8 mouse cellular contexts compared by ENCODE assay signal in genomic region chr8:95807861-95808260, GRCm38 (mm10). TPM values are rescaled to one million over a fixed set of nuclear protein-coding genes. Genes with fewer than 3 reads are reported as not detected.
A peak's percentile ranks its signal among the peaks of the same experiment; 100 is the strongest.
DNase-seq lines count a peak whose midpoint lies in the region; ATAC-seq and TF ChIP-seq lines count a peak whose summit lies in the region.

No protein-coding gene starts in this region.

- peaks cover 12 to 31% of the 10 kb centered on the region in 2 experiments for H3K4me1 ChIP-seq in MEL (ENCODE audit: control insufficient read depth in 1 of 2, insufficient read depth in 2 of 2, low read length in 2 of 2)
- H3K4me1 ChIP-seq in cerebellum, adult 2 months (ENCODE audit: control insufficient read depth, insufficient read depth, low read length) = peaks cover 4% of the 10 kb centered on the region; the same call in 1 of the 2 replicates
- peaks cover 8% of the 10 kb centered on the region for H3K4me1 ChIP-seq in forebrain, postnatal 0 days (ENCODE audit: insufficient read depth)
- H3K4me1 ChIP-seq in lung, embryonic 15.5 days = peaks cover 32% of the 10 kb centered on the region

- peak overlapping the region; percentile 54 to 80 for H3K4me3 ChIP-seq in MEL (ENCODE audit: control insufficient read depth in 1 of 2, insufficient read depth in 1 of 2, low read depth in 2 of 2, low read length in 2 of 2)
- H3K4me3 ChIP-seq in cerebellum, adult 2 months (replicated peaks; ENCODE audit: insufficient read depth, low read depth, low read length) = peak overlapping the region; percentile 77
- peak overlapping the region; percentile 94 for H3K4me3 ChIP-seq in forebrain, postnatal 0 days (ENCODE audit: low read depth, low read length)
- peak overlapping the region; percentile 99 for H3K4me3 ChIP-seq in lung, embryonic 15.5 days

- H3K79me2 ChIP-seq in MEL (ENCODE audit: control insufficient read depth, insufficient read depth, low read length, poor library complexity) = peaks cover 45% of the 10 kb centered on the region

- no peak for TF ChIP-seq CTCF in MEL (IDR thresholded peaks at IDR 0.05 in 2 of 3, conservative IDR thresholded peaks at IDR 0.05 in 1 of 3; ENCODE audit: control insufficient read depth in 1 of 3, insufficient read depth in 1 of 3, low read depth in 2 of 3, low read length in 3 of 3, poor library complexity in 1 of 3, severe bottlenecking in 1 of 3)
- TF ChIP-seq CTCF in cerebellum, adult 2 months (IDR thresholded peaks at IDR 0.05; ENCODE audit: borderline replicate concordance, insufficient read depth, low read depth, low read length) = no peak
- TF ChIP-seq CTCF in forebrain, postnatal 0 days (IDR thresholded peaks at IDR 0.05; ENCODE audit: low read depth) = no peak

- peak overlapping the region; percentile 82 for H3K9ac ChIP-seq in MEL (ENCODE audit: control insufficient read depth, low read depth, low read length, poor library complexity, severe bottlenecking)
- peak overlapping the region; percentile 46 for H3K9ac ChIP-seq in forebrain, postnatal 0 days
- H3K9ac ChIP-seq in lung, embryonic 15.5 days = peak overlapping the region; percentile 48

- H3K27me3 ChIP-seq in MEL (ENCODE audit: control insufficient read depth in 1 of 2, insufficient read depth in 2 of 2, low read length in 2 of 2) = no peaks in the 10 kb centered on the region
- H3K27me3 ChIP-seq in cerebellum, adult 2 months (ENCODE audit: control insufficient read depth, insufficient read depth, low read length) = no peaks in the 10 kb centered on the region
- no peaks in the 10 kb centered on the region for H3K27me3 ChIP-seq in forebrain, postnatal 0 days (ENCODE audit: insufficient read depth, low read length)
- H3K27me3 ChIP-seq in lung, embryonic 15.5 days = no peaks in the 10 kb centered on the region

- TF ChIP-seq EP300 in MEL (IDR thresholded peaks at IDR 0.05; ENCODE audit: low read depth in 1 of 2, low read length in 2 of 2) = no peak

- H3K9me3 ChIP-seq in MEL (replicated peaks; ENCODE audit: insufficient read depth, low read length) = no peaks in the 10 kb centered on the region
- no peaks in the 10 kb centered on the region for H3K9me3 ChIP-seq in forebrain, postnatal 0 days (ENCODE audit: low read length)
- no peaks in the 10 kb centered on the region for H3K9me3 ChIP-seq in lung, embryonic 15.5 days

- peak overlapping the region; percentile 89 for H3K4me2 ChIP-seq in forebrain, postnatal 0 days (ENCODE audit: low read depth)
- peak overlapping the region; percentile 76 for H3K4me2 ChIP-seq in lung, embryonic 15.5 days

- H3K27ac ChIP-seq in MEL (ENCODE audit: control insufficient read depth, low read depth, low read length) = peak overlapping the region; percentile 94
- H3K27ac ChIP-seq in cerebellum, adult 2 months (ENCODE audit: insufficient read depth, low read length) = peak overlapping the region; percentile 74
- H3K27ac ChIP-seq in forebrain, postnatal 0 days (ENCODE audit: low read depth, low read length) = peak overlapping the region; percentile 88
- H3K27ac ChIP-seq in lung, embryonic 15.5 days = peak overlapping the region; percentile 98

- peak; percentile 53 to 80 for TF ChIP-seq POLR2A in MEL (IDR thresholded peaks at IDR 0.05; ENCODE audit: control insufficient read depth in 1 of 2, insufficient read depth in 1 of 2, low read depth in 1 of 2, low read length in 2 of 2, poor library complexity in 1 of 2)
- peak; percentile 66; the same call in 1 of the 2 replicates for TF ChIP-seq POLR2A in cerebellum, adult 2 months (IDR thresholded peaks at IDR 0.05; ENCODE audit: borderline replicate concordance, insufficient read depth, low read length)

- peaks cover 9 to 36% of the 10 kb centered on the region in 2 experiments; a peak in 3 of 4 replicates for H3K36me3 ChIP-seq in MEL (ENCODE audit: control insufficient read depth in 1 of 2, insufficient read depth in 2 of 2, low read length in 2 of 2)
- H3K36me3 ChIP-seq in forebrain, postnatal 0 days (ENCODE audit: insufficient read depth) = no peaks in the 10 kb centered on the region
- 0 out of 2 replicates have a peak, but pooled peaks cover 9% of the 10 kb centered on the region for H3K36me3 ChIP-seq in lung, embryonic 15.5 days

- ATAC-seq in forebrain, postnatal 0 days = peak; percentile 95
- peak; percentile 92 for ATAC-seq in lung, embryonic 15.5 days (ENCODE audit: borderline replicate concordance, extremely low read depth, low FRiP score, low TSS enrichment)

- DNase-seq in MEL (ENCODE audit: low read depth, low spot score) = peak; percentile 97
- peak; percentile 90 to 94 for DNase-seq in cerebellum, adult 2 months
- peak; percentile 97 for DNase-seq in forebrain, postnatal 0 days
- DNase-seq in heart, postnatal 4 days = peak; percentile 92
- DNase-seq in layer of hippocampus, adult 8-10 months (ENCODE audit: low spot score in 2 of 2) = peak; percentile 95 to 96
- DNase-seq in ovary, adult 18-20 months (ENCODE audit: low spot score) = peak; percentile 89
- peak; percentile 96 for DNase-seq in thymus, postnatal 0 days (ENCODE audit: low spot score)

- TF ChIP-seq RAD21 in MEL (IDR thresholded peaks at IDR 0.05; ENCODE audit: low read depth, low read length) = no peak

- WGBS in cerebellum, adult 2 months = under 1% methylated on average over 20 of the region's 20 CpGs
- WGBS in forebrain, postnatal 0 days = under 1% methylated on average over 20 of the region's 20 CpGs
- 0% methylated on average over 20 of the region's 20 CpGs for WGBS in lung, embryonic 15.5 days

TF ChIP-seq in MEL, 35 proteins besides CTCF, POLR2A, EP300 and RAD21 (continues in another document):
- peak; percentile 63 for TF ChIP-seq TCF12 (IDR thresholded peaks at IDR 0.05; ENCODE audit: low read depth, low read length)
- no peak for TF ChIP-seq USF2 (IDR thresholded peaks at IDR 0.05; ENCODE audit: borderline replicate concordance in 1 of 2, insufficient read depth in 1 of 2, low read depth in 1 of 2, low read length in 2 of 2)
- TF ChIP-seq MXI1 (IDR thresholded peaks at IDR 0.05; ENCODE audit: low read depth, low read length) = peak; percentile 86
- TF ChIP-seq SMC3 (IDR thresholded peaks at IDR 0.05; ENCODE audit: low read depth, low read length) = no peak
- no peak for TF ChIP-seq UBTF (IDR thresholded peaks at IDR 0.05; ENCODE audit: borderline replicate concordance, insufficient read depth, low read depth, low read length)
- peak; percentile 71 for TF ChIP-seq NELFE (IDR thresholded peaks at IDR 0.05; ENCODE audit: low read depth, low read length)
- peak; percentile 82 for TF ChIP-seq ELF1 (IDR thresholded peaks at IDR 0.05; ENCODE audit: low read depth, low read length)
- 0 out of 2 replicates have a peak, but pooled peaks have one; percentile 57 for TF ChIP-seq MAZ (IDR thresholded peaks at IDR 0.05; ENCODE audit: low read depth, low read length)
- TF ChIP-seq KAT2A (conservative IDR thresholded peaks at IDR 0.05; ENCODE audit: low read depth, low read length) = peak; percentile 99
- TF ChIP-seq USF1 (IDR thresholded peaks at IDR 0.05; ENCODE audit: low read depth, low read length) = peak; percentile 87
- peak; percentile 99 for TF ChIP-seq HCFC1 (IDR thresholded peaks at IDR 0.05; ENCODE audit: low read depth, low read length)
- TF ChIP-seq SIN3A (IDR thresholded peaks at IDR 0.05; ENCODE audit: low read length) = peak; percentile 96
- TF ChIP-seq TBP (IDR thresholded peaks at IDR 0.05; ENCODE audit: low read depth, low read length) = peak; percentile 74
- no peak for TF ChIP-seq JUND (IDR thresholded peaks at IDR 0.05; ENCODE audit: low read depth, low read length)
- 0 out of 2 replicates have a peak, but pooled peaks have one; percentile 24 for TF ChIP-seq MYC (IDR thresholded peaks at IDR 0.05; ENCODE audit: low read depth, low read length)

RNA-seq across cellular contexts. Expression of gene Cnot1, which starts 0.6 kb away (rescaled TPM):
- total RNA-seq in MEL (2012; rRNA removed) = 119 and 158 TPM in 2 replicates
- polyA plus RNA-seq in MEL (2012; ENCODE audit: insufficient read depth in 1 of 2, insufficient read length in 2 of 2, low read depth in 1 of 2, low replicate concordance in 2 of 2, missing spikeins in 1 of 2) = 1,000 to 10,000 TPM in 1 of 2 experiments, 100 to 1,000 TPM in 1; 259 to 3,440 TPM
- 64.8 and 74.9 TPM in 2 replicates for polyA plus RNA-seq in cerebellum, adult 2 months (2012; rRNA removed)
- total RNA-seq in forebrain, postnatal 0 days (2014; rRNA removed) = 132 and 143 TPM in 2 replicates
- 19.0 and 25.0 TPM in 2 replicates for polyA plus RNA-seq in forebrain, postnatal 0 days (2015; fragmentation: Nextera tagmentation; extraction: Ambion mirVana)
- total RNA-seq in heart, postnatal 4 days (2021) = 100 to 1,000 TPM; 152 to 174 TPM
- 100 to 1,000 TPM; 116 to 162 (median 145) TPM for total RNA-seq in layer of hippocampus, adult 8-10 months (2022)
- polyA plus RNA-seq in lung, embryonic 15.5 days (2015; fragmentation: Nextera tagmentation; extraction: Ambion mirVana) = 64.1 and 65.5 TPM in 2 replicates
- 45.2 and 48.8 TPM in 2 replicates for polyA plus RNA-seq in thymus, postnatal 0 days (2015; fragmentation: Nextera tagmentation; extraction: Ambion mirVana)

RNA-seq across cellular contexts. Expression of gene Sap18b, which starts 17.3 kb away (rescaled TPM):
- total RNA-seq in MEL (2012; rRNA removed) = 157 and 182 TPM in 2 replicates
- polyA plus RNA-seq in MEL (2012; ENCODE audit: insufficient read depth in 1 of 2, insufficient read length in 2 of 2, low read depth in 1 of 2, low replicate concordance in 2 of 2, missing spikeins in 1 of 2) = 100 to 1,000 TPM in 1 of 2 experiments, not detected in 1; 354 TPM
- polyA plus RNA-seq in cerebellum, adult 2 months (2012; rRNA removed) = 85.5 and 90.8 TPM in 2 replicates
- total RNA-seq in forebrain, postnatal 0 days (2014; rRNA removed) = 67.4 and 77.0 TPM in 2 replicates
- 305 and 352 TPM in 2 replicates for polyA plus RNA-seq in forebrain, postnatal 0 days (2015; fragmentation: Nextera tagmentation; extraction: Ambion mirVana)
- total RNA-seq in heart, postnatal 4 days (2021) = 100 to 1,000 TPM in 1 of 2 experiments, 10 to 100 TPM in 1; 92.4 to 102 TPM
- total RNA-seq in layer of hippocampus, adult 8-10 months (2022) = 100 to 1,000 TPM in 2 of 4 experiments, 10 to 100 TPM in 2; 63.0 to 115 (median 93.6) TPM
- polyA plus RNA-seq in lung, embryonic 15.5 days (2015; fragmentation: Nextera tagmentation; extraction: Ambion mirVana) = 313 and 341 TPM in 2 replicates
- polyA plus RNA-seq in thymus, postnatal 0 days (2015; fragmentation: Nextera tagmentation; extraction: Ambion mirVana) = 437 and 462 TPM in 2 replicates

RNA-seq across cellular contexts. Expression of gene Slc38a7, which starts 45.5 kb away (rescaled TPM):
- 2.5 and 3.4 TPM in 2 replicates for total RNA-seq in MEL (2012; rRNA removed)
- polyA plus RNA-seq in MEL (2012; ENCODE audit: insufficient read depth in 1 of 2, insufficient read length in 2 of 2, low read depth in 1 of 2, low replicate concordance in 2 of 2, missing spikeins in 1 of 2) = 1 to 10 TPM in 1 of 2 experiments, not detected in 1; 6.5 TPM
- 25.4 and 26.4 TPM in 2 replicates for polyA plus RNA-seq in cerebellum, adult 2 months (2012; rRNA removed)
- total RNA-seq in forebrain, postnatal 0 days (2014; rRNA removed) = 37.9 and 50.4 TPM in 2 replicates
- polyA plus RNA-seq in forebrain, postnatal 0 days (2015; fragmentation: Nextera tagmentation; extraction: Ambion mirVana) = 24.6 and 28.5 TPM in 2 replicates
- total RNA-seq in heart, postnatal 4 days (2021) = 1 to 10 TPM; 7.5 to 7.9 TPM
- total RNA-seq in layer of hippocampus, adult 8-10 months (2022) = 10 to 100 TPM; 29.0 to 32.8 (median 29.8) TPM
- polyA plus RNA-seq in lung, embryonic 15.5 days (2015; fragmentation: Nextera tagmentation; extraction: Ambion mirVana) = 12.5 and 13.8 TPM in 2 replicates
- 6.4 and 6.9 TPM in 2 replicates for polyA plus RNA-seq in thymus, postnatal 0 days (2015; fragmentation: Nextera tagmentation; extraction: Ambion mirVana)

Comparison
In these comparisons a context has a peak if more than half of its experiments do, and no peak if none do; other contexts are left out.
1. Peak in every context shown above with its lines: DNase-seq, ATAC-seq, H3K4me3 ChIP-seq and H3K27ac ChIP-seq.